Mouse (Mus musculus): ENCODE measurements at regions not wholly inside any gene's neighbourhood (a gene's known extent, or its start where the extent isn't known, plus 50 kb on each side); places are given as distances from the start of the nearest gene placed in this dataset.

DNA sequence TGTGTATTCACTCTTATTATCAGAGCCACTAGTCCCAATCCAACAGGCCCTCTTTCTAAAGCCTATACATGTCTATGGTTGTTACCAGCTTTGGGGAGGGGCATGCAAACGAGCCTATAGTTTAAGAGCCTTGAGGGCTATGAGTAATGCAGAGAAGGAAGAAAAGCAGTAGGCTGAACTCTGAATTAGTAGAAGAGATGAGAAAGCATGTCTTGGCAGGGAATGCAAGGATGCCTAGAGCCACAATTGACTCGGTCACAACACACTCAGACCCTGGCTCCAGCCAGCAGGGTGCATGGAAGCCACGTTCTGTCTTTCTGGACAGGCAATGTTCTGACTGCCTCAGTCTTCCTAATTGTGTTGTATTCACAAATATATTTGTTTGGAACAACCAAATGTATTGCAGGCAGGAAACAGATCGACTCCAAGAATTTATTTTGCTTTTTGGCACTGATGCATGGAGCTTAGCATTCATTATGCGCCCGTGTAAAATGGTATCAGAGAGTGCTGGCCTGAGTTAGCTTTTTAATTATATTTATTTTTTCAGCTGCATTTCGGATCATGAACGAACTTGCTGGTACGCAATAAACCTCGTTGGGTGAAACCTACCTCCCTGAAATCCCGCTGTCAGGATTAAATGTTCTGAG, 110.2 kb downstream of the Rybp start:
- DNase-seq (ENCODE audit: low spot score in 2 of 2) = no peak

DNA sequence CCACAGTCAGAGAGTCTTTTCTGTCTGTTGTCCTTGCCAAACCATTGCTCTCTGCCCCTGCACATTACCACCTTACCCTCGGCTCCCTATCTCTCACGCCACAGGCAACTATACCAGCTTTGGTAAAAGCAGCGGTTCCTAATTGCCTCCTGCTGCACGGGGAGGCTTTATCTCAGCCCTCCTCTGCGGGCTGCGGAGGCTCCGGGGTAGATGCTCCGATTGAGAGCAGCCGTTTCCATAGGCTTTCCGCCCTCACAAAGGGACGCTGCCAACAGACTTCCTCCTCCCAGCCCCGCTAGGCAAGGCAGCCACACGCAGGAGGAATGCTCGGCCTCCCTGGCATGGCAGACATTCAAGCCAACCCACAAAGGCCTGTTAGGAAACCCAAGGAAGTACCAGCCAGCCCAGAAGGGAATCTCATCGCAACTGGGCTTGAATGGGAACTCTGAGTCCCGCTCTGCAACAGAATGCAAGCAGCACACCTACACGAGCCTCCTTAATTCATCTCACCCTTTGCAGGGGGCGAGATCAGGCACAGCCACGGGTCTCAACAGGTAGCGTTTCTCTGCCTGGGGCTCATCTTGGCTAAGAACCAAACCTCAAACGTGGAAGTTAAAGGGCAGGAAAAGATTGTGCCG, 116.5 kb downstream of the Rybp start:
- DNase-seq (ENCODE audit: low spot score in 2 of 2) = peak in 1 of 2 experiments; percentile 52

DNA sequence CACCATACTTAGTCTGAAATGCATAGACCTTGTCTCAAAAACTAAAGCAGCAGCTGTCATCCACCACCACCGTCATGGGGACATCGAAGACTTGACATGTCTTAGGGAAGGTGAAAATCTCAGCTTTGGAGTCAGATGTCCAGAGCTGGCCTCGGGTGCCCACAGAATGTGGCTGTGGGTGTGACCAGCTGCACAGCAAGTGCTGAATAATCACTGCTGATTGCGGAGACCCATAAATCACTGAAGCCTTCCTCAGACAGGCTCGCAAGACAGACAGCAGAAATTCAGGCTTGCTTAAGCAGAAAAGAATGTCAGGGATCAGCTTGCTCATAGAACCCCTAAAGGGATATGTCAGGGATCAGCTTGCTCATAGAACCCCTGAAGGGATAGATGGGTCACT, 120.0 kb downstream of the Rybp start:
- no peak for DNase-seq (ENCODE audit: low spot score in 2 of 2)

DNA sequence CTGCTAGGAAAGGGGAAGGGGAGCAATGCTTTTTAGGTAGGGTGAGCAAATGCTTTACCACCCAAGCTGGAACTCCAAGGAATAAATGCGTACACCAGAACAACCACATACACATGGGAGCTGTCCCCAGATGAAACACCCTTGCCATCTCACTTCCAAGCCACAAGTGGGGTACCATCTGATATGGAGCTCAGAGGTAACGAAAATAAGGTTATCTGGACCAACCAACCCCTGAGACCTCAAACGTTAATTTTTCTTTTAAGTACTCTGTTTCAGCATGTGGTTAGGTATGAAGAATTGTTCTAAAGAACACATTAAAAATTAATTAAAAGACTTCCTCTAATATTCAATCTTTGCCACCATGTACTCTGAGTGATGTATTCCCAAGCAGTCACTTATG, 121.5 kb downstream of the Rybp start:
- no peak for DNase-seq (ENCODE audit: low spot score in 2 of 2)

DNA sequence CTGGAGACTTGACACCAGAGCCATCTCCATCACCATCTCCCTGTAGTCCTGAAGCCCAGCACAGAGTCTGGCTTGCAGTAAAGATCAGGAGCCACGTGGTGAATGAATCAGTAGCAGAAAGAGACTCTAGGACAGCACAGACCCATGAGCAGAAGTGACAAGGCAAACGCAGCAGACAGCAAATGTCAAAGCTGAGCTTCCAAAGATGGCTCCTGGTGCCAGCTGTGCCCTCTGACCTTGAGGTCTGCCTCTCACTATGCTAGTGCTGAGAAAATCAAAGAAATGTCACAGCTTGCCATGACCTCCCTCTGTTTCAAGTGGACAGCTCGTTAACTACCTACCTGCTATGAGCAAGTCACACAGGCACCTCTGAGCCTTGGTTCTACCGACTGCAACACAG, 123.1 kb downstream of the Rybp start:
- DNase-seq (ENCODE audit: low spot score in 2 of 2) = no peak

DNA sequence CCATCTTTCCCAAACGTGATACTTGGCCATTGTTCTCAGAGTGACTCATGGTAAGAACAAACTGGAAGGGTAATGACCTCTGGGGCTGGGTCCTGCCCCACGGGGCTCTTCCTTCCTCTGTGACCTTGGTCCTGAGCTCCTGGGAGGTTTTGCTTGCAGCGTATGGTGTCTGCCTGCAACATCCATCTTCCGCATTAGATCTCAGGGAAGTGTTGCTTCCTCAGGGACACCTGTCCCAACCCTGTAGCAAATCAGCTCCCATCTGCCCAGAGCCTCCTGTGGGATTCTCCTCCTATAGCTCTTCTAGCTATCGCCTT, 123.5 kb downstream of the Rybp start:
- DNase-seq (ENCODE audit: low spot score in 2 of 2) = no peak

DNA sequence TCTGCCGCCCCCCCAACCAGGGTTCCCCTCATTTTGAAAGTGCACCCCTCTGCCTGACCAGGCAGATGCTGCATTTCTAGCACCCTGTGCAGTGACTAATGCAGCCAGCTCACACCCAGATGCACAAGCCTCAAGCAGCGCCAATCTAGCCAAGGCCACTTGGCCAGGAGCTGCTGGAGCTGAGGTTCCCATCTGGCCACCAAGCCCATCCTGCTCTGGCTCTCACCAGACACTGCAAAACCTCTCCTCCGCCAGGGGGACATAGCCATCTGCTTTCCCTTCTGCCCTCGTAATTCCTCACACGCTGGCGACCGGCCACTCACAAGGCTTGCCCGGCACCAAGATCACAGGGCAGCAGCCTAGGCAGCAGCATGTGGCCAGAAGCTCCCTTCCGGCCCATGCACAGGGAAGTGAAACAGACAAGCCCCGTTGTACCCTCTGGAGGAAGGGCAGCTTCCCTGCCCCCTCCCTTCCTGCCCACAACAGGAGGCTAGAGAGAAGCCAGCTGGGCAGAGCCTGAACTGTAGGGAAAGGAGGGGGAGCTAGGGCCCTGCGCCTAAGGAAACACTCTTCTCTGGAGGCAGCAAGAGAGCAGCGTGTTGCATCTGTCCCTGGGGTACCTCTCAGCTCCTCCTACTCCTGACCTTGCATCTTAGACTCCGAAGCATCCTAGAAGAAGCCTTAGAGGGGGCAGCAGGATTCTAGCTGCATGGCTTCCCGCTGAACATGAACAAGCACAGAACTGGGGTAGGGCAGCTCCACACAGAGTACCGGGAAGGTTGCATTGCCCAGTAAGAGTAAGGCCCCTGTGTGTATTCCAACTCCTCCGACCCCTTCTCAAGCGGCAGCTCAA, 124.1 kb downstream of the Rybp start:
- peak; percentile 49 to 69 for DNase-seq (ENCODE audit: low spot score in 2 of 2)

DNA sequence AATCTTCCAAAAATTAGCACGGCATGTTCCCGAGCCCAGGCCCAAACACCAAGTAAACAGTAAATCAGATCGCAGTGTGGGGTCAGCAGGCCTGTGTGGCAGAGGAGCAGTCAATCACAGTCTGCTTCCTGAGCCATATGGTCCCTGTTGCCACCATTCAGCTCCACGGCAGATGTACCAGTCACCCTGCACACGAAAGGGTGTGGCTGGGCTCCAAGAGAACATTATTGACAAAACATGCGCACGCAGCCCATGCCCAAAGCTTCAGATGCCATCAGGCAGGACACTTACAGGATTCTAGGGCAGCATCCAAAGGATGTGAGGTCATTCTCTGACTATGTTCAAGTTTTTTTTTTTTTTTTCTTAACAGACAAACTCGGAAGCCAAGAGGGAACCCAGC, 126.6 kb downstream of the Rybp start:
- DNase-seq (ENCODE audit: low spot score in 2 of 2) = no peak

DNA sequence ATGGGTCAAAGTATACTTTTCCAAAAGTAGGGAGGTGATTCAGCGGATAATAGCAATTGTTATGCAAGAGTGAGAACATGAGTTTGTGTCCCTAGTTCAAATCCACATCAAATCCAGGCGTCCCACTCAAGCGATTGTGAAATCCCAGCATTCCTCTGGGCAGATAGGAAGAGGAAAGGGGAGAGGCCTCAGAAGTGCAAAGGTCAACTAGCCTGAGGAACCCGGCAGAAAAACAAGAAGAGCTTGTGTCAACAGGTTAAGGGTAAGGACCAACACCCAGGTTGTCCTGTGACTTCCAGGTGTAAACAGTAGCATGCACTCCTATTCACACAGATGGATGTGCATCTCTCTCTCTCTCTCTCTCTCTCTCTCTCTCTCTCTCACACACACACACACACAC, 127.5 kb downstream of the Rybp start:
- DNase-seq (ENCODE audit: low spot score in 2 of 2) = no peak

DNA sequence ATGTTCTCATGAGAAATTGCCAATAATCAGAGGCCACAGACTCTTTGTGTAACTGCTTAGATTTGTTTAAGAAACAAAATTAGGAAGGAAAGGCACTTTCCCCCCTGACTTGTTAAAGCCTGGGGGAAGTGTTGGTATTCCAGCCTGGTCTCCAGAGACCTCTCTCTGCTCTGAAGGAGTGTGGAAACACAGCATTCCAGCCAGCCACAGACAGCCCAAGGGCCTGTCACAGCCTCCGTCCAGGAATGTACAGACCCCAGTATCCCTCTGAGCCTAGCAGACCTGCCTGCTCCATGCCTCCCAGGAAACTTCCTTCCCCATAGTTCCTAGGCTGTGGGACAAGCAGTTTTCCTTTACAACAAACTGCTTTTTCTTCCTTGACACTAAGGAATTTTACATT, 128.0 kb downstream of the Rybp start:
- DNase-seq (ENCODE audit: low spot score in 2 of 2) = no peak

DNA sequence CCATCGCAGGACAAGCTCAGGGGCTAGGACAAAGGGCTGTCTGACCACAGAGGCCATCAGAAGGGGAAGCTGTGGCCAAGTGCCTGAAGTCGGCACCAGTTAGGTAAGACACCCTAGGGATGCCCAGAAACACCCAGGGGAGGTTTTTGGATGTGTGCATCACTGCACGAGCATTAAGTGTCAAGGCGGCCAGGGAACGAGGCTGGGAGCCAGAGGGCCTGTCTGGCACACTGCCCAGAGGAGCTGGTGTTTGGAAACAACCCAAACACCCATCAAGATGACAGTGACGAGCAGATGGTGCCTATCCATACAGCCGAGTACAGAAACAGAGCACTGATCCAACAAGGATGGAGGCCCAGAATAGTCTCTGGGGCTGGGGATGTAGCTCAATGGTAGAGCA, 130.0 kb downstream of the Rybp start:
- DNase-seq (ENCODE audit: low spot score in 2 of 2) = no peak

DNA sequence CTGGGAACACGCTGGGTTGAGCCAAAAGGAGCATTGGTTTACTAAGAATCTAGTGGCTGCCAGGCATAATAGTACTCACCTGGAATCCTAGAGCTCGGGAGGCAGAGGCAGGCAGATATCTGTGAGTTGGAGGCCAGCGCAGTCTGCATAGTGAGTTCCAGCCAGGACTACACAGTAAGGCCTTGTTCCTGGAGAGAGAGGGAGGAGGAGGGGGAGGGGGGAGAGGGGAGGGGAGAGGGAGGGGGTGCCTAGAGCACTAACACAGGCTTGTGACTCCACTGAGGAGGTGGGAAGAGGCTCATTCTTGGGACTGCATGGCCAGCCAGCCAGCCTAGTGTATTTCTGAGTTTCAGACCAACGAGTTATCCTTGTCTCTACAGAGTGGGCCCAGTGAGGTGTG, 131.1 kb downstream of the Rybp start:
- no peak for DNase-seq (ENCODE audit: low spot score in 2 of 2)

DNA sequence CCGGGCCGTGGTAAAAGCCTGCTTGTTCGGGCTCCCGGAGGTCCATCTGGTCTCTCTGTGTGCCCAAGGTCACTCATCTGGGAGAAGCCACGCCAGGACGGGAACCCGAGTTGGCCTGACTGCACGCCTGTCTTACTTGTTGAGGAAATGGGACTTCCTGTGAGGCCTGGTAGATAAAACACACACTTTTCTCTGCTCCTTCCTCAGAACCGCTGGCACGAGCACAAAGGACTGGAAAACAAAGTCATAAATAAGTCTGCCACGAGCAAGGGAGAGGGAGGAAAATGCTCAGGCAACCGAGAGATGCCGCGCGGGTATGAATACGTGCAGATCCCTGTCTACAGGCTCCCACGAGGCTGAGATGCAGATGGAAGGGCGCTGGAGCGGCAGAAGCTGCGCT, 131.6 kb downstream of the Rybp start:
- DNase-seq (ENCODE audit: low spot score in 2 of 2) = peak in 1 of 2 experiments; percentile 38

DNA sequence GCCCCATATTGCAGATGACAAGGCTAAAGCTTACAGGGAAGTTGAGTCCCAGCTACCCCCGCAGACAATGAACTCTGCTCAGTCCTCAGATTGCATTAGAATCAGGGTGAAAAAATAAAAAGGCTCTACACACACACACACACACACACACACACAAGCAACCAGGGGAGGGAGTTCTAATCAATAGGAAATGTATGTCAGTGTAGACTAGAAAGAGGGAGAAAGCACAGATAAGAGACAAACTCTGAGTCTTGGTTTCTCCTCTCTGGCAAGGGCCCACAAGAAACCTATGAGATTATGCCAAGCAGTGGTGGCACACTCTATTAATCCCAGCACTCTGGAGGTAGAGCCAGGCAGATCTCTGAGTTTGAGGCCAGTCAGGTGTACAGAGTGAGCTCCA, 135.8 kb downstream of the Rybp start:
- DNase-seq (ENCODE audit: low spot score in 2 of 2) = no peak

DNA sequence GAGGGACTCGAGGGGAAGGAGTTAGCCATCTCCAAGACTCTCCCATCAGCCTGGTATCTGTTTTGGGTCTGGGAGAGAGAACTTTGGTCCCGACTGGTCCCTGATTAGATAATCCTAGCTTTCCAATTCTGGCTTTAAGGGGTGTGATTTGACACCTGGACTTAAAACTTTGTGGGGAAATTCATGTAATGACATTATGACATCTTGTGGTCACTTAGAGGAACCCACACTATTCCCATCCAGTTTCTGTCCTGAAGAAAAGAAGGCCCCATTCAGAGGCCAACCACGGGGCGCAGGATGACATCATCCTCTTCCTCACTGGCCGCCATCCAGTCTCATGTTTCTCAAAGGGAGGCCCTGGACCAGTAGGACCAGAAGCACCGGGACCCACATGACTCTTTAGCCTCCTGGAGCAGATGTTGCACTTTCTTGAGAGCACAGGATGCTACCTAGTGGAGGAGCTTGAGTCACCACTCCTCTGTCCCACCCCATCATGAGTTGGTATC, 136.5 kb downstream of the Rybp start:
- no peak for DNase-seq (ENCODE audit: low spot score in 2 of 2)

DNA sequence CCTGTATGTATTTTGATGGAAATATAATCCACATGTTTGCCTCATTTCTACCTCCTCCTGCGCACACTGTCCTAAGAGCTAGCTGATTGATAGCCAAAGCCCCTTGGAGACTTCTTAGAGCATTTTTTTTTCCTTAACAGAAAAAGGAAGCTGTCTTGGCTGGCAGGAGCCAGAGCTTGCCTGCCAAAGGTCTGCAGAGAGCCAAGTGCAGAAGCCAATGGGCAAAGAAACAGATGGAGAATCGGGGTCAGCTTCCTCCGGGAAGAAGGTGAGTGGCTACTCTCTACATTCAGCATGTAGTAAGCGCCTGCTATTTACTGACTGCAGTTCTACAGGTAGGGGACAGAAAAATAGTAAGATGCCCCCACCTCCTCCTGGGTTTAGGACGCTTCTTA, 137.8 kb downstream of the Rybp start:
- DNase-seq (ENCODE audit: low spot score in 2 of 2) = no peak

DNA sequence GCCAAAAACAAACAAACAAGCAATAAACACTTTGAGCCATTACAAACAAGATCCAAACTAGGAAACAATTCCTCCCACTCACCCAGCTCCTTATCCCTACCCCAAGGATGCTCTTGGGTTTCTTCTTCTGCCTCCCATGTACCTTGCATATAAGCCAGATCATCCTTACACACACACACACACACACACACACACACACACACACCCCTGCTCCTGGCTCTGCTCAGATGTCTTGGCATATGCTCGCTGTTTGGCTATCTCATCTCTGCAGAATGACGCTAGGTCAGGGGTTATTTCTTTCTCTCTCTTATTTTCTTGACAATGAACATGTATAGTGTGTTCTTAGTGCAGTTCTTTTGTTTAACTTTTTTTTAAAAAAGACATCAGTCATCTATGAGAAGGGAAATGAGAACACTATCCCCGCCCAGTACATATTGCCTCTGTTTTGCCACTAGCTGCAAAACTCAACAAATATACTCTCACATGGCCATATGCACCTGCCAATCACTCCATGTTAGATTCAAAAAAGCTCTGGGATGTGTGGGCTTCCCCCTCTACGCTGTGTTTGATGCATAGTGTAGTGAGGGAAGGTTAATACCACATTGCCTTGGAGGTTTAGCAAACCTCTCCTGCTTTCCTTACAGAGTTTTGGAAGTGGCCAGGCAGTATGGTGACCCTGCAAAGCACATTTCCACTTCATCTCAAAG, 138.4 kb downstream of the Rybp start:
- DNase-seq (ENCODE audit: low spot score in 2 of 2) = no peak

DNA sequence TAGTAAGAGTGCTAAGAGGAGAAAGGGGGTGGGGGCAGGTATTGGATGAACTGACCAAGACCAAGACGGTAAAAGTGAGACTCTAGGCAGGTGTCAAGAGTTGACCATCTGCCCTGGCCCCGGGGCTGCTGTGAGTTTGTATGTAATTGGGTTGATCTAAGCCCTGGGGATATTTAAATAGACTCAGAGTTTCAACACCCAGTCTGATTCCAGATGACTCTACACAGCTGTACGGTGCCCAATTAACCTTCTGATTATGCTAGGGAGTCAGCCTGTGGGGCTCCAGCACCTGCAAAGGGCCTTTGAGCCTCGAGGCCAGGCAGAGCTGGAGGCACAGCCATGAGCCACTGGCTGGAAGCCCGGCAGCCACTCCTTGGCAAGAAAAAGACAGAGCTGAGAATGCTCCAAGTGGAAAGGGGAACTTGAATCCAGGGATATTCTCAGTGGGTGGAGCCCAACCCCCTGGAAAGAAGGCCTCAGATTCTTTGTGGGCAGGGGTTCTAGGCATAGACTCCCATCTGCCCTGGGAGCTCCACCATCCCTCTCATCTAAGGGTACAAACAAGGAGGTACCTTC, 140.8 kb downstream of the Rybp start:
- DNase-seq (ENCODE audit: low spot score in 2 of 2) = peak in 1 of 2 experiments; percentile 31

DNA sequence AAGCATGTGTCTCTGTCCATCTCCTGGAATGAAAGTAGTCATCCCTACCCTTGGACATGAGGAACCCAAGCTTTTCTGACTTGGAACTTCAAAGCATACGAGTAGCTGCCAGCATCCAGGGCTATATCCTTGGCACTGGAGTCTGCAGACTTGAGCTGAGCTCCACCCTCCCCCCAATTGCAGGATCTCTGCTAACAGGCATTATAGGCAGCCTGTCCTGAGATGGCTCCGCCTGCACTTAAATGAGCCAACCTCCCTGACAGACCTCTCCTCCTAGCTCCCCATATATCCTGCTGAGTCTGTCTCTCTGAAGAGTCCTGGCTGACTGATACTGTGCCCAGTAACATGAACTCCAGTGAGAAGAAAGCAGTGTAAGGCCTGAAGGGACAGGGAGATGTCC, 141.4 kb downstream of the Rybp start:
- no peak for DNase-seq (ENCODE audit: low spot score in 2 of 2)

DNA sequence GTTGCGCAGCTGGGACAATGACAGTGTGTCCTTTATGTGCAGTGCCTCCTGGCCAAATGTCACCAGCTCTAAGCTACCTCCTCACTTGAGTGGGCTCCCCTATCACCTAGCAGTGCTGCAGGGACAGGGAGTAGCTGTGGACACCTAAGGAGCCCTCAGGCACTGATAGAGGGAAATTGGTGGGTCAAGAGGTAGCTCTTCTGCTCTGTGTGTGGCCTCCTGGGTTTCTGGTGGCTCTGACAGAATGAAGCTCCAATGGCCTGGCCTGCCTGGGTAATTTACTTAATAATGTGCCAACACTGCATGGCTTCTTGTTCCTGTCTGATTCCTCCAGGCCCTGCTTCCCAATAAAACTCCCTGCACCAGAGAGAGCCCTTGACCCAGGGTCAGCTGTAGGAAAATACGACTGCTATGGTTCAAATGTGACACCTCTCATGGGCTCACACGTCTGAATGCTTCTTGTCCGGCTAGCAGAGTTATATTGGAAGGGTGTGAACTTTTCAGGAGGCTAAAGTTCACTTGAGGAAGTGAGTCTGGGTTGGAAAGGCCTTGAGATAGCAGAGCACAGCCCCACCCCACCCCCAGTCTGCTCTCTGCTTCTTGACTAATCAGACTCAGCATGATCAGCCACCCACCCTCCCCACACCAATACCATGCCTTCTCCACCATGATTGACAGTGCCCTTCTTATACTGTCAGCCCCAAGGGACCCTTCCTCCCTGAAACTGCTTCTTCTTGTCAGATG, 142.6 kb downstream of the Rybp start:
- no peak for DNase-seq (ENCODE audit: low spot score in 2 of 2)

DNA sequence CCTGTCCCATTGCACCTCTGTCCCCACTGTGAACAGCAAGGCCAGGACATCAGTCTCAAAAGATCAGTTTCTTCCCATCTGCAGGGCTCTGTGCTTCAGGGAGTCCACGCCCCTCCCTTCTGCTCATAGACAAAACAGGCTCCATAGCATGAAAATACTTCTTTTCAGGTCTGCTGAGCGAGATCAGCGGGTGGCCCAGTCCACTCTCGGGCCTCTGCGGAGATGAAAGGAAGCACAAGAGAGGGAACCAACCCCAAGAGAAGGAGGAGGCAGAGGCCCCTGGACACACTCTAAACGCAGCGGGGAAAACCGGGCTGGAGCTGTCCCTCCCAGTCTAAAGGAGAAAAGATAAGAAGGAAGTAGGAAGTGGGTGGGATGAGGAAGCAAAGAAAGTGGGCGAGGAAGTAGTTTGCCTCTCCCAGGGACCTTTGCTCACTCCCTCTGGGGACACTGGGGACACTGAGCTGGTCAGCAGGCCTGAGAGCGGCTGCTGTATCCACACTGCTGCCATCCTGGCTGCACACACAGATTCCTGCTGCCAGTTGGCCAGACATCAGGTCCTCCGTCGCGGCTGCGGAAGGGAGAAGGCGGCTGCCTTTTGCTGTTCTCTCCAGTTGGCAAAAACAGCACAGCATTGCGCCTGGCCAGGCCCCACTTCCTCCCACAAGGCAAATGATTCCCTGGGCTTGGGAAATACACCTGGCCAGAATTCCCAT, 143.5 kb downstream of the Rybp start:
- peak; percentile 52 to 84 for DNase-seq (ENCODE audit: low spot score in 2 of 2)

Data from urinary bladder, postnatal 36 days (tissue).